Mouse (Mus musculus): Measurements from ENCODE around the gene Dpp9. TPM values are rescaled to one million over a fixed set of nuclear protein-coding genes. Genes with fewer than 3 reads are reported as not detected.
A peak's percentile ranks its signal among the peaks of the same experiment; 100 is the strongest.

Gene Dpp9
- polyA plus RNA-seq, 1 experiment from 2014 or later: 26.3 TPM

- Histone ChIP-seq H3K9me3 (no peaks in the 10 kb centered on the region), H3K4me1 (replicated peaks) (no peaks in the 10 kb centered on the region), H3K4me2 (no peak overlapping the region), H3K9ac (no peak overlapping the region), H3K36me3 (no peaks in the 10 kb centered on the region), H3K27ac (replicated peaks) (no peak overlapping the region), H3K27me3 (no peaks in the 10 kb centered on the region; the same call in 1 of the 2 replicates), H3K4me3 (no peak overlapping the region)
- no peak for ATAC-seq (ENCODE audit: low read depth)
- 40% methylated on average over 1 of the region's 1 CpGs for WGBS
Measured at GRCm38 (mm10) chr17:56224916-56225315, 6.2 kb upstream of the Dpp9 start.

- peaks cover 4% of the 10 kb centered on the region; the same call in 1 of the 2 replicates for H3K36me3 ChIP-seq
- H3K4me3 ChIP-seq: 0 out of 2 replicates have a peak overlapping the region, but pooled peaks have one; percentile 84
- WGBS: 60% methylated on average over 3 of the region's 3 CpGs
- no peaks in the 10 kb centered on the region for H3K27me3 ChIP-seq
- H3K4me1 ChIP-seq (replicated peaks): peaks cover 39% of the 10 kb centered on the region
- H3K9me3 ChIP-seq: no peaks in the 10 kb centered on the region
- no peak overlapping the region for H3K27ac ChIP-seq (replicated peaks)
- peak overlapping the region; percentile 91; the same call in 1 of the 2 replicates for H3K4me2 ChIP-seq
- no peak overlapping the region for H3K9ac ChIP-seq
- no peak for ATAC-seq (ENCODE audit: low read depth)
Measured at GRCm38 (mm10) chr17:56219805-56220204, 1.1 kb upstream of the Dpp9 start.

DNA sequence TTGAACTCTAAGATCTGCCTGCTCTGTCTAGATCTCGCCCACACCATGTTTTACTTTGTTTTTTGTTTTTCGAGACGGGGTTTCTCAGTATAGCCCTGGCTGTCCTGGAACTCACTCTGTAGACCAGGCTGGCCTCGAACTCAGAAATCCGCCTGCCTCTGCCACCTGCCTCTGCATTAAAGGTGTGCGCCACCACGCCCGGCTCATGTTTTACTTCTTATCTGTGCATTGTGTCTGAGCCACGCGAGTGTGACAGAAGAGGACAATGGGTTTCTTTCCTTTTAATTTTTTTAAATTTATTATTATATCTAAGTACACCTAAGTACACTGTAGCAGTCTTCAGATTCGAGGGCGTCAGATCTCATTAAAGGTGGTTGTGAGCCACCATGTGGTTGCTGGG, 546 bp upstream of the Dpp9 start:
- Histone ChIP-seq H3K9ac (peak overlapping the region; percentile 90), H3K4me3 (peak overlapping the region; percentile 84), H3K27ac (replicated peaks) (peak overlapping the region; percentile 95), H3K36me3 (peaks cover 4% of the 10 kb centered on the region; the same call in 1 of the 2 replicates), H3K27me3 (no peaks in the 10 kb centered on the region), H3K9me3 (no peaks in the 10 kb centered on the region), H3K4me2 (peak overlapping the region; percentile 91), H3K4me1 (replicated peaks) (peaks cover 39% of the 10 kb centered on the region)
- 49% methylated on average over 12 of the region's 12 CpGs for WGBS
- no peak; the same call in 1 of the 2 replicates for ATAC-seq (ENCODE audit: low read depth)

DNA sequence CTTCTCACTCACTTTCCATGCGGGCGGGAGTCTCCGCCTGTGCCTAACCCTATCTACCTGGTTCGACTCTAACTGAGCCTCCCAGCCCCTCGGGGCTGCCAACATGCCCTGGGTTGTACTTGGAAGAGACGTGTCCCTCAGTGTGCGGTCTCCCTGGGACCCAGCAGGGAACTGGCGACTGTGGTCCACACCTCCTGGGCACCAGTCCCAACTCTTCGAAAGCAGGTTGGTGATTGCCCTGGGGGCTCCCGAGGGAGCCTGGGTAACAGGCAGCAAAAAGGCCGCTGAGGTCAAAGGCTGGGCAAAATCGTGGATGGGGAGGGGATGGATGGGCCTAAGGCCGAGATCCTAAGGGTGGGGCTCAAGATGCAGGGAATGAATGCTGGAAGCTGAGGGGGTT, 1.0 kb downstream of the Dpp9 start:
- peak overlapping the region; percentile 90 for H3K9ac ChIP-seq
- peak overlapping the region; percentile 91 for H3K4me2 ChIP-seq
- H3K4me3 ChIP-seq: peak overlapping the region; percentile 84
- H3K27me3 ChIP-seq: no peaks in the 10 kb centered on the region
- WGBS: 64% methylated on average over 13 of the region's 13 CpGs
- peaks cover 4% of the 10 kb centered on the region; the same call in 1 of the 2 replicates for H3K36me3 ChIP-seq
- no peaks in the 10 kb centered on the region for H3K9me3 ChIP-seq
- ATAC-seq (ENCODE audit: low read depth): no peak
- H3K4me1 ChIP-seq (replicated peaks): peaks cover 43% of the 10 kb centered on the region
- H3K27ac ChIP-seq (replicated peaks): no peak overlapping the region

DNA sequence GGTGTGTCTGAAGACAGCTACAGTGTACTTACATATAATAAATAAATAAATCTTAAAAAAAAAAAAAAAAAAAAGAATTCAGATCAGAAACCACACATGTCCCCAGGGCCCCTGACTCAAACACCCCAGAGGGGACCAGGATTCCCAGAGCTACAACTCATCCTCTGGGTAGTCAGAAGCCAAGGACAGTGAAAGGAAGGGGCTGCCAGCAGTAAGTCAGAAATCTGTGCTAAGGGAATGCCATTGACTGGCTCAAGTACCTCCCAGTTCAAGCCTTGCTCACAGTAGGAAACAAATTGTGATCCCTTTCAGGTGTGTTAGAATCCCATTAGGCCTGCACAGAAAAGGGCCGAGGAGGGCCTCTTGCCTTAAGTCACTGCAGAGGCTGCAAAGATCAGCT, 4.5 kb downstream of the Dpp9 start:
- ATAC-seq (ENCODE audit: low read depth): no peak
- Histone ChIP-seq H3K4me3 (no peak overlapping the region), H3K27ac (replicated peaks) (no peak overlapping the region), H3K4me2 (no peak overlapping the region), H3K27me3 (no peaks in the 10 kb centered on the region), H3K9me3 (no peaks in the 10 kb centered on the region), H3K9ac (no peak overlapping the region), H3K36me3 (peaks cover 35% of the 10 kb centered on the region), H3K4me1 (replicated peaks) (peaks cover 40% of the 10 kb centered on the region)
- 75% methylated on average over 1 of the region's 1 CpGs for WGBS

GRCm38 (mm10) chr17:56212676-56213075, 6.0 kb downstream of the Dpp9 start:
- peaks cover 33% of the 10 kb centered on the region for H3K4me1 ChIP-seq (replicated peaks)
- H3K4me2 ChIP-seq: no peak overlapping the region
- H3K9ac ChIP-seq: no peak overlapping the region
- no peaks in the 10 kb centered on the region for H3K27me3 ChIP-seq
- ATAC-seq (ENCODE audit: low read depth): no peak
- H3K9me3 ChIP-seq: no peaks in the 10 kb centered on the region
- 80% methylated on average over 6 of the region's 6 CpGs for WGBS
- no peak overlapping the region for H3K4me3 ChIP-seq
- no peak overlapping the region for H3K27ac ChIP-seq (replicated peaks)
- peaks cover 50% of the 10 kb centered on the region for H3K36me3 ChIP-seq

GRCm38 (mm10) chr17:56211090-56211489, 7.6 kb downstream of the Dpp9 start:
- 98% methylated on average over 2 of the region's 2 CpGs for WGBS
- no peaks in the 10 kb centered on the region for H3K9me3 ChIP-seq
- no peak overlapping the region for H3K9ac ChIP-seq
- H3K36me3 ChIP-seq: peaks cover 66% of the 10 kb centered on the region
- no peak overlapping the region for H3K27ac ChIP-seq (replicated peaks)
- H3K4me1 ChIP-seq (replicated peaks): peaks cover 18% of the 10 kb centered on the region
- no peaks in the 10 kb centered on the region for H3K27me3 ChIP-seq
- no peak overlapping the region for H3K4me3 ChIP-seq
- no peak overlapping the region for H3K4me2 ChIP-seq
- no peak for ATAC-seq (ENCODE audit: low read depth)

DNA sequence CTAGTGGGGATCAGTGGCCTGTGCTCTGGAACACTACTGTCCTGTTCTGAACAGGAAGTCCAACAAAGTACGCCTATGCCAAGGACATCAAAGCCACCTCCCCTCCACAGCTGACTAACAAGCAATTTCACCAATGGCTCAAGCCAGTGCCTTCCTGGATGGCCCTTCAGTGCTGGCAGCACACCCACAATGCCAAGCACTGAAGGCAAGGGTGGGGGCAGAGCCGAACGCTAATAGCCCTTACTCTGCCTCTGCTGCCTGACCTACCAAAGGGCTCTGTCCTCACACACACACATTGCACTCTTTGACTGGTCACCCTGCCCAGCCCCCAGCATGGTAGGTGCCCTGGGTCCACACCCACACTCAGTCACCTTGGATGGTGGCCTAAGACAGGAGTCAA, 9.9 kb downstream of the Dpp9 start:
- 95% methylated on average over 3 of the region's 3 CpGs for WGBS
- H3K27me3 ChIP-seq: no peaks in the 10 kb centered on the region

DNA sequence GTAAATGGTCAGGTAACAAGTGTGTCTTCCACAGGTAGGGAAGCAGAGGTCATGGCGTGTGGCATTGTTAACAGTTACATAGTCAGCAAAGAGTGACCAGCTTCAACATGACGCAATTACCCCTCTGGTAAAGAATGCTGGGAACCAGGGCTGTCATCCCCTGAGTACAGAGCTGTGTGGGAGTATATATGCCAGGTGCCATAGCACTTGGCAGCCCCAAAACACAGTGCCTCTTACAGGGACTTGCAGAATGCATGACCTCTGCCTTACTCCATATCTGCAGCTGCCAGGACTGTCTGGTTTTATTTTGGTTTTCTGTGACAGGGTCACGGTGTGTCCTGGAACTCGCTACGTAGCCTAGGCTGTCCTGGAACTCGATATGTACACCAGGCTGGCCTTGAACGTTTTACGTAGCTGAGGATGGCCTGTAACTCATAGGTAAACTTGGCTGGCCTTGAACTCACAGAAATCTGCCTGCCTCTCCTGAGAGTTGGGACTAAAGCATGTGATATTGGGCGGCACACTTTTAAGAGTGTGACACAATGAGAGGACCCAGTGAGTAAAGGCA, 10.7 kb downstream of the Dpp9 start:
- Histone ChIP-seq H3K4me1 (replicated peaks) (peaks cover 5% of the 10 kb centered on the region), H3K36me3 (peaks cover 93% of the 10 kb centered on the region), H3K9me3 (no peaks in the 10 kb centered on the region), H3K27ac (replicated peaks) (no peak overlapping the region), H3K4me3 (no peak overlapping the region), H3K4me2 (no peak overlapping the region), H3K9ac (no peak overlapping the region), H3K27me3 (no peaks in the 10 kb centered on the region)
- no peak for ATAC-seq (ENCODE audit: low read depth)
- 93% methylated on average over 9 of the region's 9 CpGs for WGBS

More for the DNA sequence above, 9.9 kb downstream of the Dpp9 start:
- H3K4me3 ChIP-seq: no peak overlapping the region
- H3K4me2 ChIP-seq: no peak overlapping the region
- no peaks in the 10 kb centered on the region for H3K9me3 ChIP-seq
- no peak overlapping the region for H3K27ac ChIP-seq (replicated peaks)
- H3K4me1 ChIP-seq (replicated peaks): peaks cover 5% of the 10 kb centered on the region
- no peak overlapping the region for H3K9ac ChIP-seq
- H3K36me3 ChIP-seq: peaks cover 85% of the 10 kb centered on the region
- ATAC-seq (ENCODE audit: low read depth): no peak

- Histone ChIP-seq H3K4me3 (no peak overlapping the region), H3K4me2 (no peak overlapping the region), H3K36me3 (peaks cover 100% of the 10 kb centered on the region), H3K27ac (replicated peaks) (no peak overlapping the region), H3K4me1 (replicated peaks) (no peaks in the 10 kb centered on the region), H3K9ac (no peak overlapping the region), H3K27me3 (no peaks in the 10 kb centered on the region), H3K9me3 (no peaks in the 10 kb centered on the region)
- ATAC-seq (ENCODE audit: low read depth): no peak
- WGBS: 86% methylated on average over 6 of the region's 6 CpGs
Measured at GRCm38 (mm10) chr17:56206986-56207674, 11.6 kb downstream of the Dpp9 start.

DNA sequence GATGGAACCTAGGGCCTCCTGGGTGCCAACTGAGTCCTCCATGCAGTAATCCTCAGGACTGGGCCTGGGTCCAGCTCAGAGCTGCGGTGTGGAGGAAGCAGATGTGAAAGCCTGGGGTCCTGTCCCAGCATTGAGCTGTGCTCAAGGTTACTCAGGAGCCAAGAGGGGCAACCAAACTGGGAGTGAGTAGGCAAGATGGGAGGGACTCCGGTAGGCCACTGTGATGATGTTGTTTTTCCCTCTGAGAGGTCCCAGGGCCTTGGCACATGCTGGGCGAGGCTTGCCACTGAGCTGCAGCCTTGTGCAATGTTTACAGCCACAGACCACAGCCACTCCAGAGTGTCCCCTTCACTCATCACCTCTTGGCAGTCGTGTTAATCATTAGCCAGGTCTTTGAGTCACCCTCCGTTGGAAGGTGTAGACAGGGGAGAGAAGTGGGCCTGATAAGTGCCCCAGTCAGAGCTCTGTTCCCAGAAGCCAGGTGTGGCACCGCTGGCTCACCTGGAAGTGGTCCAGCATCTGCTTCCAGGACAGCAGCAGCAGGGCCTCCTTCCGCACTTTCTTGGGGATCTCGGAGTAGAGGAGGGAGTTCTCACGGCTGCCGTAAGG, 12.3 kb downstream of the Dpp9 start:
- no peaks in the 10 kb centered on the region for H3K9me3 ChIP-seq
- H3K27me3 ChIP-seq: no peaks in the 10 kb centered on the region
- H3K4me1 ChIP-seq (replicated peaks): no peaks in the 10 kb centered on the region
- WGBS: 88% methylated on average over 10 of the region's 10 CpGs
- H3K27ac ChIP-seq (replicated peaks): no peak overlapping the region
- no peak overlapping the region for H3K4me3 ChIP-seq
- H3K4me2 ChIP-seq: no peak overlapping the region
- ATAC-seq (ENCODE audit: low read depth): no peak
- no peak overlapping the region for H3K9ac ChIP-seq
- peaks cover 100% of the 10 kb centered on the region for H3K36me3 ChIP-seq

GRCm38 (mm10) chr17:56203729-56204128, 15.0 kb downstream of the Dpp9 start:
- 61% methylated on average over 3 of the region's 3 CpGs for WGBS
- H3K4me2 ChIP-seq: no peak overlapping the region
- H3K4me3 ChIP-seq: no peak overlapping the region
- no peak for ATAC-seq (ENCODE audit: low read depth)
- H3K27ac ChIP-seq (replicated peaks): no peak overlapping the region
- peaks cover 97% of the 10 kb centered on the region for H3K36me3 ChIP-seq
- no peak overlapping the region for H3K9ac ChIP-seq
- H3K27me3 ChIP-seq: no peaks in the 10 kb centered on the region
- H3K4me1 ChIP-seq (replicated peaks): no peaks in the 10 kb centered on the region
- no peaks in the 10 kb centered on the region for H3K9me3 ChIP-seq

Measured in neural tube, embryonic 13.5 days (tissue).